Mouse (Mus musculus) layer of hippocampus, adult 8-10 months (tissue): ENCODE results near the gene Ankrd53. TPM values are rescaled to one million over a fixed set of nuclear protein-coding genes. Genes with fewer than 3 reads are reported as not detected.

Source experiments
- DNase-seq, 2 experiments: peaks; one replicate each; pipeline ENCODE4 v3.0.0; 2022; ENCODE audit warnings: low spot score in 2 of 2
- total RNA-seq, 4 experiments: library from RNA; stranded (reverse); gene quantifications; 2 replicates each; pipeline ENCODE4 v1.2.4; 2022

Ankrd53 gene
- total RNA-seq, result not detected

GRCm38 (mm10) chr6:83762344-83762743, at the start of gene Ankrd53:
TSS of gene Ankrd53 (plus strand) at chr6:83762644.
- no peak for DNase-seq

- no peak for DNase-seq
These were observed 48.9 kb upstream of the Ankrd53 start for GRCm38 (mm10) chr6:83713271-83714136.

GRCm38 (mm10) chr6:83714221-83715123, 48.0 kb upstream of the Ankrd53 start:
- no peak for DNase-seq

GRCm38 (mm10) chr6:83715461-83716196, 46.8 kb upstream of the Ankrd53 start:
- DNase-seq, result no peak

- DNase-seq, result no peak
These were observed 45.4 kb upstream of the Ankrd53 start for GRCm38 (mm10) chr6:83717026-83717425.

- no peak for DNase-seq
These were observed 39.9 kb upstream of the Ankrd53 start for GRCm38 (mm10) chr6:83722526-83722925.

- DNase-seq, result no peak
These were observed 35.3 kb upstream of the Ankrd53 start for GRCm38 (mm10) chr6:83727178-83727577.

- no peak for DNase-seq
These were observed 34.0 kb upstream of the Ankrd53 start for GRCm38 (mm10) chr6:83728488-83728887.

- peak; percentile 16 to 17 for DNase-seq
These were observed 33.0 kb upstream of the Ankrd53 start for GRCm38 (mm10) chr6:83729350-83729970.

GRCm38 (mm10) chr6:83731128-83731527, 31.3 kb upstream of the Ankrd53 start:
- DNase-seq, result peak in 1 of 2 experiments; percentile 45

- no peak for DNase-seq
These were observed 25.1 kb upstream of the Ankrd53 start for GRCm38 (mm10) chr6:83737311-83737710.

- no peak for DNase-seq
These were observed 23.8 kb upstream of the Ankrd53 start for GRCm38 (mm10) chr6:83738596-83738995.

- no peak for DNase-seq
These were observed 19.7 kb upstream of the Ankrd53 start, which contains the start of gene Atp6v1b1 for GRCm38 (mm10) chr6:83742761-83743160. TSS of gene Atp6v1b1 (plus strand) at chr6:83742990.

GRCm38 (mm10) chr6:83743212-83743611, 19.2 kb upstream of the Ankrd53 start:
- DNase-seq, result no peak

GRCm38 (mm10) chr6:83744126-83744525, 18.3 kb upstream of the Ankrd53 start:
- DNase-seq, result no peak

GRCm38 (mm10) chr6:83744557-83744956, 17.9 kb upstream of the Ankrd53 start:
- no peak for DNase-seq

- no peak for DNase-seq
These were observed 17.0 kb upstream of the Ankrd53 start for GRCm38 (mm10) chr6:83745466-83745865.

GRCm38 (mm10) chr6:83749286-83749685, 13.2 kb upstream of the Ankrd53 start:
- DNase-seq, result no peak

GRCm38 (mm10) chr6:83750171-83750684, 12.2 kb upstream of the Ankrd53 start:
- peak in 1 of 2 experiments; percentile 28 for DNase-seq

GRCm38 (mm10) chr6:83756051-83756450, 6.4 kb upstream of the Ankrd53 start:
- no peak for DNase-seq
